Mouse (Mus musculus) adrenal gland, postnatal 14 days (tissue): ENCODE data around the gene Scgb1b19. TPM values are rescaled to one million over a fixed set of nuclear protein-coding genes. Genes with fewer than 3 reads are reported as not detected.
"Not testable (repeated sequence)": the region's sequence is repeated elsewhere in the genome, so short reads cannot be mapped to it uniquely, and the experiment has no call there.

Experiments used
- DNase-seq: peaks from one replicate; pipeline ENCODE4 v3.0.0; 2021; ENCODE audit warnings: mixed read lengths
- long read RNA-seq, 2 experiments: library from polyadenylated mRNA; stranded (forward); transcript quantifications; one replicate each; pipeline ENCODE4 v2.0.0; 2021
- total RNA-seq: library from RNA; stranded (reverse); gene quantifications from 2 replicates; pipeline ENCODE4 v1.2.3, GENCODE M21; 2021

The Scgb1b19 gene
- not detected in 2 replicates for total RNA-seq
- long read RNA-seq, experiment 1 = 0 reads
- long read RNA-seq, experiment 2 = 0 reads

- not testable (repeated sequence) for DNase-seq
Observed at GRCm38 (mm10) chr7:33286991-33287390, at the start of gene Scgb1b19. Gene Scgb1b19 (plus strand): TSS chr7:33287291.

- not testable (repeated sequence) for DNase-seq
Observed at GRCm38 (mm10) chr7:33280238-33280637, 6.9 kb upstream of the Scgb1b19 start, which contains the start of gene Scgb2b19. Gene Scgb2b19 (minus strand): TSS chr7:33280338.

Other genes with a start within 250 kb of the Scgb1b19 start
- gene Scgb2b17, start 230.7 kb upstream of the Scgb1b19 start, total RNA-seq = not detected in 2 replicates
- not detected in 2 replicates for gene Scgb1b17, start 223.8 kb upstream of the Scgb1b19 start, total RNA-seq
- gene Scgb2b18, start 113.4 kb upstream of the Scgb1b19 start, total RNA-seq = not detected in 2 replicates
- not detected in 2 replicates for gene Scgb1b18, start 101.7 kb upstream of the Scgb1b19 start, total RNA-seq
- gene Scgb2b19, start 7.0 kb upstream of the Scgb1b19 start, total RNA-seq = not detected in 2 replicates
- not detected in 2 replicates for gene Scgb2b20, start 79.0 kb downstream of the Scgb1b19 start, total RNA-seq
- gene Scgb1b20, start 85.9 kb downstream of the Scgb1b19 start, total RNA-seq = not detected in 2 replicates
- not detected in 2 replicates for gene Scgb2b21, start 233.2 kb downstream of the Scgb1b19 start, total RNA-seq